Mouse (Mus musculus): ENCODE measurements around the gene Vmn2r50. TPM values are rescaled to one million over a fixed set of nuclear protein-coding genes. Genes with fewer than 3 reads are reported as not detected.

Vmn2r50 gene
- polyA plus RNA-seq (2015; fragmentation: Nextera tagmentation; extraction: Ambion mirVana) = not detected in 2 replicates

GRCm38 (mm10) chr7:10053196-10053595, at the start of gene Vmn2r50:
Gene Vmn2r50 (minus strand): TSS chr7:10053296.

GRCm38 (mm10) chr7:9992157-9992556, 60.9 kb downstream of the Vmn2r50 start, which contains the start of gene Vmn2r49:
Gene Vmn2r49 (minus strand): TSS chr7:9992257.

Other genes starting within 250 kb of the Vmn2r50 start
- gene Vmn2r47, start 212.0 kb downstream of the Vmn2r50 start, polyA plus RNA-seq (2015; fragmentation: Nextera tagmentation; extraction: Ambion mirVana) = not detected in 2 replicates
- gene Vmn2r48, start 99.7 kb downstream of the Vmn2r50 start, polyA plus RNA-seq (2015; fragmentation: Nextera tagmentation; extraction: Ambion mirVana) = not detected in 2 replicates
- not detected in 2 replicates for gene Vmn2r49, start 61.0 kb downstream of the Vmn2r50 start, polyA plus RNA-seq (2015; fragmentation: Nextera tagmentation; extraction: Ambion mirVana)
- not detected in 2 replicates for gene Vmn2r51, start 52.4 kb upstream of the Vmn2r50 start, polyA plus RNA-seq (2015; fragmentation: Nextera tagmentation; extraction: Ambion mirVana)
- gene Vmn2r52, start 123.3 kb upstream of the Vmn2r50 start, polyA plus RNA-seq (2015; fragmentation: Nextera tagmentation; extraction: Ambion mirVana) = not detected in 2 replicates
- not detected in 2 replicates for gene Vmn1r66, start 224.7 kb upstream of the Vmn2r50 start, polyA plus RNA-seq (2015; fragmentation: Nextera tagmentation; extraction: Ambion mirVana)